Mouse (Mus musculus) E14TG2a.4 (cell line): ENCODE results near the gene Rpp25l.
"Not testable (repeated sequence)": the region's sequence is repeated elsewhere in the genome, so short reads cannot be mapped to it uniquely, and the experiment has no call there.

Experiments
- CTCF ChIP-seq: conservative IDR thresholded peaks from 2 replicates; pipeline ENCODE4 v1.5.1; 2014; ENCODE audit warnings: low read length
- NANOG ChIP-seq: IDR thresholded peaks from 2 replicates; pipeline ENCODE4 v1.6.1; 2014; ENCODE audit warnings: borderline replicate concordance, low read length, mixed read lengths
- POU5F1 ChIP-seq: IDR thresholded peaks from 2 replicates; pipeline ENCODE4 v1.6.1; 2014; ENCODE audit warnings: low read length, borderline replicate concordance

- not testable (repeated sequence) for TF ChIP-seq CTCF, POU5F1, NANOG
Measured at GRCm38 (mm10) chr4:41684131-41684930, 29.0 kb downstream of the Rpp25l start.
